Mouse (Mus musculus) cerebellum, postnatal 4 days (tissue): ENCODE results near the gene Snhg11.

Source experiments
- DNase-seq, 2 experiments: peaks; one replicate each; pipeline ENCODE4 v3.0.0; 2022; ENCODE audit warnings: low spot score in 2 of 2, mixed read lengths in 1 of 2

Gene Snhg11

DNA sequence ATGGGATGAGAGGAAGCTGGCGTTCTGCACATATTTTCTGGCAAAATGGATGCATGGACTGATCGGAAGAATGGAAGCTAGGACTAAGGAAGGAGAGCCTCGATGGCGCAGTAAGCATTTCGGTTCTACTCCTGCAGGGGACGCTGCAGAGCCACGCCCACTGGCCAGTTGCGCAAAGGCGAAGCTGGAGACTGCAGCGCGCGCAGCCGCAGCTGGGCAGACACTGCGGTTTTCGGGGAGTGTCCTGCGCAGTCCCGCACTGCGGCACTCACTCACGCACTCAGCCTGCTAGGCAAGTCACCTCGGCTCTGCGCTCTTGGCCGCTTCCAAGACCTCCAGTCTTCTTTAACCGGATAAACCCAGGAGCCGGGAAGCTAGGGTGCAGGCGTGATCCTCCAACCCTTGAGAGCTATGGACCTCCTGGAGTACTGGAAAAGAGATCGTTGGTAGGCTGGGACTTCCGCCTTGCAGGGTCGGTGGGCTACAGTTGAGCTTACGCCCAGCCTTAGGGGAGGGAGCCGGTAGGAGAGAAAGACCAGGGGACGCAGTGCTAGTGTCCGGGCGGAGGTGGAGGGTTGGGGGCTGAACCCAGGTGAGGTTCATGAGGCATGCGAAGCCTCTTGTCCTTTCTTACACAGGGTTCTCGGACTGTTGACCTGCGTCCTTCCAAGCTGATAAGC is at the start of gene Snhg11:
Gene Snhg11, plus strand, starts transcription at position 196 of the 680 bp plus-strand sequence.
- peak; percentile 58 to 70 for DNase-seq

DNA sequence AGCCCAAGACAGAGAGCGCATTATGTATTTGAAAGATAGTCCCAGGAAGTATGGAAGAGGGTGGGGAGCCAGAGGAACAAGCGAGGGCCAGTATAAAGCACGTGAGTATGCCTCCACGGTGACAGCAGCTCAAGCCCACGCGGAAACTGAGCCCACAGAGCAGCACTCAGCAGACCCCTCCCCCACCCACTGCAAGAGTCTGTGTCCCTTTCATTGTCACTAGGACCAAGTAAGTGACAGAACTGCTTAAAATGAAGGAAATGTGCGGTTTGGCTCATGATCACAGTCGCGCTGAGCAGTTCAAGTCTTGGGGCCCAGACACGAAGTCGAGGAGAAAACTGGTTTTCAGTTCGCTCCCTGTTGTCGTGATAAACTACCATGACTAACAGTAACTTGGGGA is 41.1 kb upstream of the Snhg11 start:
- DNase-seq = no peak

DNA sequence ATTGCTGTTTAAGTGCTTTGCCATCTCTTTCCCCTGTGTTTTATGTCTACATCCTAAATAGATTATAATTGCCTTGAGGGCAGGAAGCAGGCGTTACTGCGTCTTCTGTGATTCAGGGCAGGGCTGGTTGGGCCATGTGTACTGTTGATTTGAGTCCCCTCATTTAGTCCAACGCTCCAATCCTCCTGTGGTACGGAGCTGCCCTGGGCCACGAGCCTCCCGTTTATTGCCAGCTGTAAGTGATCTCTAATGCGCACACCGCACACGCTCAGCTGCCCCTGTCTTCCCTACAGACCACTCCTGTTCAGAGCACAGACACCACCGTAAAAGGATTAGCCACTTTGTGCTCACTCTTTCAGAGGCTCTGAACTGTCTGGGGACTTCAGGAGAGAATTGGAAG is 37.7 kb upstream of the Snhg11 start:
- no peak for DNase-seq

DNA sequence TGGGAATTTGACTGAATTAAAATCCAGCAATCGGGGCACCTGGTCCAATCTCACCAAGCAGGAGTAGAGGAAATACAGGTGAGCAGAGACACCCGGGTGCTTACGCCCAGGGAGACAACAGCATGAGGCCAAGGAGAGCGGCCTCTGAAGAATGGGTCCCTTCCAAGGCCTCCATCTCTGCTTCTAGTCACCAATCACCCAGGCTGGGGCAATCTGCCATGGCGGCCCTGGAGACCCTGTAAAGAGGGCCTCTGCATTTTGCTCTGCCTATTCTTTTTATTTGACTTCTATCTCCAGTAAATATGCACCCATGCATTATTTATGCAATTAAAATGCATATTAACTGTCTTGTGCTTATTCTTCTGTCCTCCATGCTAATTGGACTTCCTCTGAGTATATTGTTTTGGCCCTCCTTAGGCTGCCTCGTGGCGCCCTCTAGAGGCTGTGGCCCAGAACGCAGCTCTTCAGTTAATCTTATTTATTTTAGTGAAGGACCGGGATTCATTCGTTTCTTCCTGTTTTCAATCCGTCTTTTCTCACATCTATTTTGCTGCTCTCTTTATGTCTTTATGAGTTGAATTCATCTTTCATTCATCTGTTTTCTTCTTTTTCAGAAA is 35.4 kb upstream of the Snhg11 start:
- DNase-seq = peak; percentile 53 to 77

DNA sequence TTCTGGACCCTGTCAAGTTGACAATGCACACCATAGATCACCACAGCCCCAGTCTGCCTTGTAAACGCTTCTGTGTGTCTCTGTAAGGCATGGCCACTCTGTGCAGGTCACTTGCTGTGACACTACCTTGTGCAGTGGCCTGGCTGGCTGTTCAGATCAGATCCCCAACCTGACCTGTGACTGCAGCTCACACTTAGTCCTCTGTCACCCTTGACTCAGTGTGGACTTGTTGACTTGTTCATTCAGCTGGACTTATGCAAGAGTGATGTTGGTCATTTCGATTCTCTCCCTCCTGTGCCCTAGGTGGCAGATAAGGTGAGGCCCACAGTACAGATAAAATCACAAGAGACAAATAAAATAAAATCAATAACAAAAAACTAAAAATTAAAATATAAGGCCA is 34.1 kb upstream of the Snhg11 start:
- DNase-seq = no peak

DNA sequence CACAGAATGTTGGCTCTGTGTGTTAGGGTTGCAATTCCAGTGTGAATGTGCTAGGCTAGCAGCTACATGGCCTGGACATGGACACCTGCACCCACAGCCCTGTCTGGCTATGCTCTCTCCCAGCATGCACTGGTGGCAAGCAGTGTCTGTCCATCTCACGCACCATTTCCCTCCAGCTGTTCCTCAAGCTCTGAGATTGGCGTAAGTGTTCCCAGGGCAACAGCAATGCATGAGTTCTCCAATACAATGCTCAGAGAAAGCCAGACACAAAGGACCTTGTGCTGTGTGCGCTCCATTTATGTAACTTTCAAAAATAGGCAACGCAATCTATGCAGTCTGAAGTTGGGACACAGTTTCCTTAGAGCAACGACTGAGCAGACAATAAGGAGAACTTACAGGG is 31.9 kb upstream of the Snhg11 start:
- no peak for DNase-seq

DNA sequence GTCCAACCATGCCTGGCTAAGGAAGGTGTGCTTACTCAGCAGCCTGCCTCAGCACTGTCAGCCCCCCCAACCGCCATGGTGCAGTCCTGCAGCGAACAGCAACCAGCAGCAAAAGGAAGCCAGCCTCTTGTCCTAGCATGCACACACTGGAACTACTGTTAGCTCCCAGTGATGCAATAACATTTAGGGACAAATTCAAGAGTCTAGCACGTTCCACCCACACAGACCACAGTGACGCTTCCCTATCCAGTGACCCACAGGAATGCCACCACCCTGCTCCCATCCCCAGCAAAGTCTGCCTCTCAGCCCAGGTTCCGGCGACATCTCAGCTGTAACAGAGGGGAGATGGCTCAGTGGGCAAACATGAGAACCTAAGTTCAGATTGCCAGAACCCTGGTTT is 29.0 kb upstream of the Snhg11 start:
- DNase-seq = no peak

DNA sequence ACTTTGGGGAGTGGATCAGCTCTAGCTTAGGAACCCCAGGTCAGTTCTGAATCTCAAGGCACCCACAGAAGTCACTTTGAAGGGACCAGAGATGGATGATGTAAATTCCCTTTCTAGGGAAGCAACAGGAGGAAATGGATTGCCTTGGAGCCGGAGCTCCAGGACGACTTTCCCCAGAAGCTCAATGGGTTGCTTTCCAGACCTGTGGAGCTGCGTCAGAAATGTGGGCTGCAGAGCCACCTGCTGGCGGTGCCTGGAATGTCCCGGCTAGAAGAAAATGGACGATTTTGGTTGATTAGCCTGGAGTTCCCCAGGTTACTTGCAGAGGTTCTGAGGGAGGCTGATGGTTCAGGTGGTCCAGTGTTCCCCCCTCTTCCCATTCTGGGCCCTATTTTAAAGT is 27.6 kb upstream of the Snhg11 start:
- peak; percentile 66 to 82 for DNase-seq

DNA sequence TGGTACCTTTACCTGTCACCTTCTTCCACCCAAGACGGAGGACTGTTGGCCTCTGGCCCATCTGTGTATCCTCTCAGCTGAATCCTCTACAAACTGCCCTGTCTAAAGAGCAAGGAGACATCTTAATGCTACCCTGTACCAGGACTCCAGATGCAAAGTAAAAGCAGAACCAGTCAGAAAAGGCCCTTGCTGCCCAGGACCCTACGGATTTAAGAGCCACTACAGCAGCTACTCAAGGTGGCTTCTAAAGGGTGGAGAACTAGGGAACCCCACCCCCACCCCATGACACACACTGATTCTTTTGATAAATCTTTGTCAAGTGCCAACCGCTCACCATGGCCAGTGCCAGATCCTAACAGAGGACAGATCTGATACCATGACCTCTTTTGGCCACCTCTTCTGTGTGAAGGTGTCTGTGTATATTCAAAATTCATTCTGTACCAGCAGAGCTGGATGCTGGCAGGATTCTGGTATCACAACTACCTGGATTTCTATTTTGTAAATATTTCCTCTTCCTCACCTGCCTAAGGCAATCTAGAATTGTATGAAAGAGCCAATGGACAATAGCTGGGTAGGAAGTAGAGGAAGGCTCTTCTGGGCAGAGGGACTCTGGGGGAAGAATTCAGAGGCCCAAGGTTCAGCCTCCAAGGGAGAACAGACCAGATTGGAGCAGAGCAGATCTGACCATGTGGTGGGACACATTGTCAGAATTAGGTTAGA is 22.5 kb upstream of the Snhg11 start:
- DNase-seq = no peak

DNA sequence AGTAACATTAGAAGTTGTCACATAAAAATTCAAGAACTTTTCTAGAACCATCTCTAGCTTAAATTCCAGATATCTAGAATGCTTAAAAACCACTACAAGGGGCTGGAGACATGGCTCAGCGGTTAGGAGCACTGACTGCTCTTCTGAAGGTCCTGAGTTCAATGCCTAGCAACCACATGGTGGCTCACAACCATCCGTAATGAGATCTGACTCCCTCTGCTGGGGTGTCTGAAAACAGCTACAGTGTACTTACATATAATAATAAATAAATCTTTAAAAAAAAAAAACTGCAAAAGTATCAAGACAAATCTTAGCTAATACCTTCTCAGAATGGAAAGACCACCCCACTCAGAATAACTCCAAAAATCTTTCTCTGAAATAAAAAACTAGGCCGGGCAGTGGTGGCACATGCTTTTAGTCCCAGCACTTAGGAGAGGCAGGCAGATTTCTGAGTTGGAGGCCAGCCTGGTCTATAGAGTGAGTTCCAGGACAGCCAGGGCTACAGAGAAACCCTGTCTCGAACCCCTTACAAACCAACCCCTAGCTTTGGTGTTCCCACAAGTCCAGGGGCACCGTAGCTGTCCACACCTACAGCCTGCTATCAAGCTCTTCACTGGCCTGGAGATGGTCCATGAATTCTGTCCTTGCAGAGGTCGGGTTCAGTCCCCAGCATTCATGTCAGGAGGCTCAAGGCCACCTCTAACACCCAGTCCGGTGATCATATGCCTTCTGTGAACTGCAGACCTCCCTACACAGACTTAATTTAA is 20.9 kb upstream of the Snhg11 start:
- no peak for DNase-seq

DNA sequence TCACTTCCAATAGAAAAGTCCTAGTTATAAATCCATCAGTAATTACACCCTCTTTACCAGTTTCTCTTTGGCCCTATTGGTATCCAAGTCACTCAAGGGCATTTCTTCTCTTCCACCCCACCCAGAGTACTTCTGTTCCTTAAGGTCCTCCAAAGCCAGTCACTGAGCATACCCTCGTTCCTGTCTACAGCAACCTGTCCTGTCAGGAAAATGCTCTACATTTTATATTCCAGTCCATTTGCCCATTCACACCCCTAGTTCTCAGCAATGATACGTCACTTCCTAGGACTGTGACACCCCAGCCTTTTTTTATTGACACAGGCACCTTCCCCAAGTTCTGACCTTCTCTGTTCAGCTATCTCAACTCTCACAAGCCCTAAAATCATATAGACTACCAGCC is 20.2 kb upstream of the Snhg11 start:
- DNase-seq = no peak

DNA sequence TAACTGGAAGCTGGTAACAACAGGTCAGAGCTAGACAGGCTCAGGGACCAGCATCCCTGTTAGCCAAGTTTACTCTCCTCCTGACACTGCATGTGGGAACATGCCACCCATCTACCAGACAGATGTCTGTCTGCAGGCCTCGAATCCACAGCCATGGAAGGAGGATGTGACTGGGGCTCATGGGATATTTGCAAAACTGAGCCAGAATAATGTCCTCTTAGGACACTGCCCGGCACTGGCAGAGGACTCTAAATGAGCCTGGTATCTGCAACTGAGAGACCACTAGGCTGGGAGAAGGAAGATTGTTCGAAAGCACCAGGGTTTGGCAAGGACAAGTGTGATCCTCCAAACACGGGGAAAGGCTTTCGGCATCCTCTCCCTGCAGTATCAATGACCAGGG is 19.3 kb upstream of the Snhg11 start:
- DNase-seq = no peak

DNA sequence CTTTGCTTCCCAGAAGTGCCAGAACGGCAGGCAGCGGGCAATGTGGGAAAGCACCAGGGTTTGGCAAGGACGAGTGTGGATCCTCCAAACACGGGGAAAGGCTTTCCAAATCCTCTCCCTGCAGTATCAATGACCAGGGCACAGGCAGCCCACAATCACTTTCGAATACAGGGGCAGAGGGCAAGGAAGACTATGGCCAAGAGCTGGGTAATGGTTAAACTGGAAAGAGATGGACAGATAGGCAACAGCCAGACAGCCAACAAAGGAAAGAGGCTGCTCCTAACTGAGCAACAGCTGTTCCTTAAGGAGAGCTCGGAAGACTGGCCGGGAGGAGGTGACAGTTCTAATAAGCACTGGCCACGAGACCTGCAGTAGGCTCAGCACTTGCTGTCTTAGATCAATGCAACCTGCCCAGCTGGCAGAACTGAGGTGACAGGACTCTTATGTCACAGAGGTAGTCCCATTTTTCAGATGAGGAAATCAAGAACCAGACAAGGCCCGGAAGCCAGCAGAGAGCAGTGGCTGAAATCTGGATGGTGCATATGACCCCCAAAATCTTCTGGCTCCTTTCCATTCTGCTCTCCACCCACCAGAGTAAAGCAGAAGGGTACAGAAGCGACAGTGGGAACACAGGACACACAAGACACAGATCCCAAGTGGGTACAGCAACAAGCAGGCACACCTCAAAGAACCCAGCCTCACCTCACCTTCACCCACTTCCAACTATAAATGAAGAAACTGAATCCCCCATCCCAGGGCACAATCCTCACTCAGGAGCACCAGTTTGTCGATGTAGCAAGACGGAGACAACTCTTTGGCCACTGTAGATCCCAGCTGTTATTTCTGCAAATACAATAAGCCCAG is 15.4 kb upstream of the Snhg11 start:
- no peak for DNase-seq

DNA sequence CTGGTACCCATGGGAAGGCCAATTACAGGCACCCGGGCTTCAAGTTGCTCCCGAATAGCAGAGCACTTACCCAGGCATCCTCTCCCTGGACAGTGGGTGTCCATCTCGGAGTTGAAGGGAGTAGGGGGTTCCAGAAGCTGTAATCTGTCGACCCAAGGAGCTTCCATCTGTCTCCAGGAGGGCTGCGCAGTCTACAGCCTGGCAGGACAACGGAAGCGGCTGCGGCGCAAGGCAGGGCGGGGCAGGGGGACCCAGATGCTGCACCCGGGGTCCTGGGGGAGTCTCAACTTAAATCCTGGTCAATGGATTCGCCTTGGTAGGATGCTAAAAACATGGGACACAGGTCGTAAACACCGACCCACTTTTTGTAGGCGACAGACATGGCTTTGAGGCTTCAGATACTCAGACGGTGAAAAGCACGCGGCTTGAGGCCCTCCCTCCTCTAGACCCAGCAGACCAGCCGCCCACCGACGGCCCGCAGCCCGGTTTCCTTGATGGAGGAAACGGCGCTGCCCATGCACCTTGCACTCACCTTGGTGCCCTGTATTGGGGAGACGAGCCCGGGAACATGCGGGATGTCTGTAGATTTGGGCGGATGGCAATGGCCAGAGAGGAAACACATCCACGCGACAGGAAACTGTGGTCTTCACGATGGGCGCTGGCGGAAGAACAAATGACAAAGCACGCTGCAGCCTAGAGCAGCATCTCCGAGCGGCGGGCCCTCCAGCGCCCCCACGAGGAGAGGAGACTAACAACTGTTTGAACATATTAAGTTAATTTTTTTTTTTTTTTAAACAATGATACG is 14.4 kb upstream of the Snhg11 start:
- DNase-seq = peak; percentile 69 to 86

DNA sequence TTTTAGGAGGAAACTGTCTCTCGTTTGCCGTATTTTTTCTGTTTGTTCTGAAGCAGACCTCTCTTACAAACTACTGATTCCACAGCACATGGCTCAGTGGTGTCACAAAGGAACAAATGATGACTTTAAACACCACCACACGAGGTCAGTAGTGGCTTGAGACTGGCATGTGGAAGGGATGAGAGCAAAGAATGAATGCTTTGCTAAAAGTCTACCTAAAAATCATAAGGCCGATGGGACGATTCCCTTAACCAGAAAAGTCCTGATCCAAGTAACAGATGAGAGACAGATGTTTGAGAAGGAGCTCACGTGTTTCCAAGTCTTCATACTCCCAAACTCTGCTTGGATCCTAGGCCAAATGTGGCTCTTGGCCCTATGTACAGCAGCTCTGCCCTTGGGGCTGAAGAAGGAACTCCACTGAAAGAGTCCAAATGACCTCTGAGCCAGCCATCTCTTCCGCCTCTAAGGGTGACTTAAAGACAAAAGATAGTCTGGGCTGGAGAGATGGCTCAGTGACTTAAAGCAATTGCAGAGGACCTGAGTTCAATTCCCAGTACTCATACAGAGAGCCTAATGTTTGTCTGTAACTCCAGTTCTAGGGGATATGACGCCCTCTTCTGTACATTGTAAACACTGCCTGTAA is 13.6 kb upstream of the Snhg11 start:
- DNase-seq = no peak

DNA sequence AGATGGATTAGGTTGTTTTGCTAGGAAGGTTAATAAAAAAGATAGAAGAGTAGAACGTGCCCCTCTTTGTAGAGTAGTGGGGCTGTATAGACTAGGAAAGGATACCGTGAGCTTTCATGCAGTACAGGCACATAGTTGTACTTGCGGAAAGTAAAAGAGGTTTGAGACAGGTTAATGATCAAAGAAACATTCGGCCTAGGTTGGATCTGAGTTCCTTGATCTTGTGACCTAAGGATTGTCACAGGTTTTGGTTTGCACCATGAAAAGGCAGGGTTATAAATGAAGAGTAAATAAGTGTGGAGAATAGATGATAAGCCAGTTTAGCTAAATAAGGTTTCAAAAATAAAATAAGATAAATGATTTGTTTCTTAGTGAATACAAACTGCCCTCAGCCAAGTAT is 11.3 kb upstream of the Snhg11 start:
- no peak for DNase-seq

DNA sequence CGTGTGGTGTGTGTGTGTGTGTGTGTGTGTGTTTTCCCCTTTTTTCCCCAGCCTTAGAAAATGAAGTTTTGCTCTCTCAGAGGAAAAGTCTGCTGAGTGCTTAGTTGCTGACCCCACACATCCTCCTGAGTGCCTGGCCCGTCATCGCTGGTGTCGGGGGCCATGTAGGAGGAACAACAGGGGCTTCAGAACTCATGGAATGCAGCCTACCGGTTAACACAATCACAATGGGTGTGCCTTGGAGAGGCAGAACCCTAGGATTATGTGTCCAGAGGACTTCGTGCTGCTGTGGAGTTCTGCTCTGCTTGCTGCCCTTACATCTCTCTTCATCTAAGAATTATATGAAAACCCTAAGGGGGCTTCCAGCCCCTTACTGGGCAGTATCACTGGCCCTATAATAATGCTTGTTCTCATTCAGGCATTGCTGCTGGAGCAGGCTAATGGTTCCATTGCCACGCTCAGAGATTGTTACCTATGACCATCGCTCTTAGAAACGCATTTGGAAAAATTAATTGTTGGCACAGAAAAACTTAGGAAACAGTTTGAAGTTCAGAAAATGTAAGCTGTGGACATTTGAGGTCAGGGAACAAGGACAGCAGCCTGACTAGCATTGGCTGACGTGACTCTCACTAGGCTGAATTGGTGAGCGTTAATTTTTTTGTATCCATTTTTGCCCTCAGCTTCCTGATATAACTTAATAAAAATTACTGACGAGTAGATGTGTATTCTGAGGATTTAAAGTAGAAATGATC is 10.2 kb upstream of the Snhg11 start:
- no peak for DNase-seq

DNA sequence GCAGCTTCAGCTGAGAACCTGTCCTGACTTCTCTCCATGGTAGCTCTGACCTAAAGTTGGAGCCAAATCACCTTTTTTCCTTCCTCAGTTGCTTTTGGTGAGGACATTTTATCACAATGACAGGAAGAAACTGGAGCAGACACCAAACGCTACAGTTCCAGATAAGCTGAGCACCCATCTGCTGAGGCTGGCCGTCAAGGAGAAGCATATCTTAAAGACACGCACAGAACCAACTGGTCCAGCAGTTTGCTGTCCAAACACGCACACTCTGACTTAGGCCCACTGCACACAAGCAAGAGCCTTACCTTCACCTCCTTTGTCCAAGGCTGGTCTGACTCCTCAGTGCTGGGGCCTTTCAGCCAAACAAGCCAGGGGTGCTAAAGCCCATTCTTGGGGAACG is 7.8 kb upstream of the Snhg11 start:
- DNase-seq = no peak

DNA sequence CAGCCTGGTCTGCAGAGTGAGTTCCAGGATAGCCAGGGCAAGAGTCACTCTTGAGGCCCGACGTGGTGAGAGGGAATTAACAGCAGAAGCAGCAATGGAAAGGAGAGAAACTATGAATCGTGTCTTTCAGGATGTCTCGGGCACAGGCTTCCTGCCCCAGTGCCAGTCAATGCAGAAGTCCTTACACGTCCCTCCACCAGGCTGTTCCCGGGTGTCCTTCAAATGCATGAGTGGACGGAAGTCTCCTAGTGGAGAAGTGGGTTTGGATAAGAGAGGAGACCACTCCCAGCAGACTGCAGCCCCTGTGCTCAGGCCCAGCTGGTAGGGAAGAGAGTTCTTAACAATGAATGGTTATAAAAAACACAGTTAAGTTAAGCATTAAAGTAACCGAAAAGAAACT is 7.1 kb upstream of the Snhg11 start:
- no peak for DNase-seq
